Mouse (Mus musculus) heart, postnatal 0 days (tissue): Measurements from ENCODE around the gene Ranbp2. TPM values are rescaled to one million over a fixed set of nuclear protein-coding genes. Genes with fewer than 3 reads are reported as not detected.

Experiments
- ATAC-seq: fragments of 200-750 bp; cut with Nextera tagmentation; 2 replicates; pipeline ENCODE4 v1.8.0; 2017; ENCODE audit warnings: low read depth, moderate number of reproducible peaks, moderate library complexity; ENCODE audit not compliant: insufficient read depth
- DNase-seq: peaks from one replicate; pipeline ENCODE4 v3.0.0-alpha.2; 2016; ENCODE audit warnings: low spot score
- H3K27ac ChIP-seq: fragments of 300-500 bp; sonication (generic); 2 replicates; pipeline ENCODE4 v1.5.1; 2014; ENCODE audit warnings: low read depth, mild to moderate bottlenecking
- H3K27me3 ChIP-seq: fragments of 300-500 bp; sonication (generic); 2 replicates; pipeline ENCODE4 v1.6.1; 2014; ENCODE audit warnings: low read length, mixed read lengths; ENCODE audit not compliant: control insufficient read depth, insufficient read depth
- H3K36me3 ChIP-seq: fragments of 300-500 bp; sonication (generic); replicated peaks from 2 replicates; pipeline ENCODE4 v1.6.1; 2014; ENCODE audit warnings: low read length, mixed read lengths; ENCODE audit not compliant: control insufficient read depth, insufficient read depth
- H3K4me1 ChIP-seq: fragments of 300-500 bp; sonication (generic); 2 replicates; pipeline ENCODE4 v1.6.1; 2014; ENCODE audit warnings: antibody characterized with exemption; ENCODE audit not compliant: control insufficient read depth, insufficient read depth
- H3K4me2 ChIP-seq: fragments of 300-500 bp; sonication (generic); 2 replicates; pipeline ENCODE4 v1.6.1; 2014; ENCODE audit warnings: low read depth, mild to moderate bottlenecking, low read length, moderate library complexity
- H3K4me3 ChIP-seq: fragments of 300-500 bp; sonication (generic); 2 replicates; pipeline ENCODE4 v1.5.1; 2014; ENCODE audit warnings: low read depth, low read length
- H3K9ac ChIP-seq: fragments of 300-500 bp; sonication (generic); replicated peaks from 2 replicates; pipeline ENCODE4 v1.6.1; 2014; ENCODE audit warnings: low read depth, low read length, mixed read lengths
- H3K9me3 ChIP-seq: fragments of 300-500 bp; sonication (generic); replicated peaks from 2 replicates; pipeline ENCODE4 v1.6.1; 2016; ENCODE audit warnings: low read length; ENCODE audit not compliant: control insufficient read depth
- CTCF ChIP-seq: IDR thresholded peaks from 2 replicates; pipeline ENCODE4 v1.5.1; 2016; ENCODE audit warnings: antibody characterized with exemption, control low read depth, low read depth
- EP300 ChIP-seq: IDR thresholded peaks from 2 replicates; pipeline ENCODE4 v1.6.1; 2016; ENCODE audit warnings: antibody characterized with exemption, low read depth
- WGBS: fragments of 180-500 bp; shearing (Covaris S2); extraction: QIAGEN DNeasy Blood & Tissue Kit; methylation state at CpG from one replicate; pipeline ENCODE4 v1.1.7; 2014; 5-methylcytosine and 5-hydroxymethylcytosine counted together
- polyA plus RNA-seq: library from polyadenylated mRNA; unstranded; fragments of >200 nt; fragmentation: Nextera tagmentation; extraction: Ambion mirVana; gene quantifications from 2 replicates; pipeline ENCODE4 v1.2.1, GENCODE M21; 2015
- total RNA-seq: library from RNA; depleted of rRNA; stranded (reverse); fragments of >200 nt; gene quantifications from 2 replicates; pipeline ENCODE4 v1.2.3, GENCODE M21; 2014; ENCODE audit warnings: low replicate concordance; rRNA removed

Ranbp2 gene
- total and polyA plus RNA-seq, 2 experiments from 2014 or later, result 8.8 to 32.9 TPM

- TF ChIP-seq CTCF (peak; percentile 23), EP300 (no peak)
- ATAC-seq, result no peak
- WGBS, result 52% methylated on average over 13 of the region's 13 CpGs
These were observed 93.9 kb downstream of the Ranbp2 start for GRCm38 (mm10) chr10:58540613-58541012.

More at GRCm38 (mm10) chr10:58540613-58541012, 93.9 kb downstream of the Ranbp2 start:
- Histone ChIP-seq H3K4me3 (no peak overlapping the region), H3K36me3 (peaks cover 5% of the 10 kb centered on the region; the same call in 1 of the 2 replicates), H3K4me1 (peaks cover 12% of the 10 kb centered on the region; the same call in 1 of the 2 replicates), H3K9me3 (no peaks in the 10 kb centered on the region), H3K4me2 (no peak overlapping the region), H3K27ac (no peak overlapping the region), H3K27me3 (no peaks in the 10 kb centered on the region), H3K9ac (no peak overlapping the region)
- peak; percentile 17 for DNase-seq

Other genes with a start within 250 kb of the Ranbp2 start
- not detected in 2 replicates for gene AW822073, start 222.0 kb upstream of the Ranbp2 start, total RNA-seq
- gene AW822073, start 222.0 kb upstream of the Ranbp2 start, polyA plus RNA-seq, result not detected in 2 replicates
- not detected in 2 replicates for gene Duxf3, start 214.2 kb upstream of the Ranbp2 start, total RNA-seq
- not detected in 2 replicates for gene Duxf3, start 214.2 kb upstream of the Ranbp2 start, polyA plus RNA-seq
- gene Gm4981, start 210.2 kb upstream of the Ranbp2 start, total RNA-seq, result not detected in 2 replicates
- gene Gm4981, start 210.2 kb upstream of the Ranbp2 start, polyA plus RNA-seq, result not detected in 2 replicates
- gene Gcc2, start 191.4 kb upstream of the Ranbp2 start, total RNA-seq, result 11.4 and 16.6 TPM in 2 replicates
- gene Gcc2, start 191.4 kb upstream of the Ranbp2 start, polyA plus RNA-seq, result 33.9 and 37.3 TPM in 2 replicates
- 177 and 193 TPM in 2 replicates for gene Lims1, start 123.5 kb upstream of the Ranbp2 start, total RNA-seq
- 211 and 232 TPM in 2 replicates for gene Lims1, start 123.5 kb upstream of the Ranbp2 start, polyA plus RNA-seq
- gene Ccdc138, start 51.0 kb downstream of the Ranbp2 start, total RNA-seq, result 1.8 and 1.9 TPM in 2 replicates
- 2.8 TPM in 2 replicates for gene Ccdc138, start 51.0 kb downstream of the Ranbp2 start, polyA plus RNA-seq
- 0.08 TPM in 1 of 2 replicates, not detected in the other for gene Edar, start 228.7 kb downstream of the Ranbp2 start, total RNA-seq
- not detected in 2 replicates for gene Edar, start 228.7 kb downstream of the Ranbp2 start, polyA plus RNA-seq